Mouse (Mus musculus) megakaryocyte, adult 5-6 weeks (primary cell): ENCODE data around the gene Echdc3. TPM values are rescaled to one million over a fixed set of nuclear protein-coding genes. Genes with fewer than 3 reads are reported as not detected.

ENCODE experiments used
- ATAC-seq: 2 replicates; pipeline ENCODE4 v1.8.0; 2016; ENCODE audit warnings: mild to moderate bottlenecking, inconsistent platforms; ENCODE audit not compliant: poor library complexity, severe bottlenecking
- total RNA-seq, 2 experiments: library from RNA; stranded (forward) in 1 of 2; stranded (reverse) in 1 of 2; fragments of 153-499, 151-499 nt in 1 of 2; fragments of 221-1000, 200-1000 nt in 1 of 2; gene quantifications; 2 replicates each; pipeline versions ENCODE4 v1.2.3 to v1.2.4; 2015 to 2017

Echdc3 gene
- total RNA-seq, 2 experiments from 2014 or later, result 1.2 TPM; not detected in 1

GRCm38 (mm10) chr2:6173013-6173412, 39.8 kb downstream of the Echdc3 start:
- ATAC-seq, result no peak

GRCm38 (mm10) chr2:6168560-6168959, 44.3 kb downstream of the Echdc3 start:
- ATAC-seq, result no peak

GRCm38 (mm10) chr2:6167843-6168558, 44.8 kb downstream of the Echdc3 start:
- ATAC-seq, result peak; percentile 56

- peak; percentile 67 for ATAC-seq
Measured at GRCm38 (mm10) chr2:6165771-6166170, 47.1 kb downstream of the Echdc3 start.

GRCm38 (mm10) chr2:6164606-6165290, 48.1 kb downstream of the Echdc3 start:
- ATAC-seq, result no peak

GRCm38 (mm10) chr2:6162366-6163040, 50.3 kb downstream of the Echdc3 start:
- peak; percentile 82 for ATAC-seq

- ATAC-seq, result no peak
Measured at GRCm38 (mm10) chr2:6159735-6160134, 53.1 kb downstream of the Echdc3 start.

- peak; percentile 66 for ATAC-seq
Measured at GRCm38 (mm10) chr2:6159219-6159618, 53.6 kb downstream of the Echdc3 start.

GRCm38 (mm10) chr2:6157635-6158034, 55.2 kb downstream of the Echdc3 start:
- no peak for ATAC-seq

GRCm38 (mm10) chr2:6157208-6157607, 55.6 kb downstream of the Echdc3 start:
- ATAC-seq, result no peak

- ATAC-seq, result no peak
Measured at GRCm38 (mm10) chr2:6149801-6150200, 63.0 kb downstream of the Echdc3 start.

- no peak for ATAC-seq
Measured at GRCm38 (mm10) chr2:6146901-6147300, 65.9 kb downstream of the Echdc3 start.

GRCm38 (mm10) chr2:6146257-6146656, 66.6 kb downstream of the Echdc3 start:
- no peak for ATAC-seq

- ATAC-seq, result no peak
Measured at GRCm38 (mm10) chr2:6145611-6146010, 67.2 kb downstream of the Echdc3 start.

- ATAC-seq, result no peak
Measured at GRCm38 (mm10) chr2:6142915-6143654, 69.7 kb downstream of the Echdc3 start.

GRCm38 (mm10) chr2:6140572-6141161, 72.2 kb downstream of the Echdc3 start:
- no peak for ATAC-seq

Other genes starting within 250 kb of the Echdc3 start
- gene Proser2, start 82.8 kb downstream of the Echdc3 start, total RNA-seq (2015), result not detected in 2 replicates
- gene Proser2, start 82.8 kb downstream of the Echdc3 start, total RNA-seq (2017), result 0.15 TPM in 1 of 2 replicates, not detected in the other
- 7.3 and 8.2 TPM in 2 replicates for gene Usp6nl, start 109.6 kb upstream of the Echdc3 start, total RNA-seq (2015)
- 6.1 and 7.2 TPM in 2 replicates for gene Usp6nl, start 109.6 kb upstream of the Echdc3 start, total RNA-seq (2017)